Mouse (Mus musculus) intestine, embryonic 16.5 days (tissue): ENCODE data around the gene Stxbp4. TPM values are rescaled to one million over a fixed set of nuclear protein-coding genes. Genes with fewer than 3 reads are reported as not detected.

Experiments used
- ATAC-seq: fragments of 200-750 bp; cut with Nextera tagmentation; 2 replicates; pipeline ENCODE4 v1.8.0; 2017; ENCODE audit warnings: moderate TSS enrichment, moderate library complexity
- H3K27ac ChIP-seq: fragments of 300-500 bp; sonication (generic); 2 replicates; pipeline ENCODE4 v1.5.1; 2014; ENCODE audit warnings: mild to moderate bottlenecking, low read length
- H3K27me3 ChIP-seq: fragments of 300-500 bp; sonication (generic); replicated peaks from 2 replicates; pipeline ENCODE4 v1.6.1; 2014; ENCODE audit warnings: low read length, control low read depth, mixed read lengths; ENCODE audit not compliant: control insufficient read depth, insufficient read depth
- H3K36me3 ChIP-seq: fragments of 300-500 bp; sonication (generic); 2 replicates; pipeline ENCODE4 v1.6.1; 2014; ENCODE audit warnings: low read length, control low read depth; ENCODE audit not compliant: control insufficient read depth, insufficient read depth
- H3K4me1 ChIP-seq: fragments of 300-500 bp; sonication (generic); 2 replicates; pipeline ENCODE4 v1.6.1; 2014; ENCODE audit warnings: low read length, control low read depth, mixed read lengths; ENCODE audit not compliant: control insufficient read depth, insufficient read depth
- H3K4me2 ChIP-seq: fragments of 300-500 bp; sonication (generic); 2 replicates; pipeline ENCODE4 v1.6.1; 2014; ENCODE audit warnings: low read depth, low read length, control low read depth
- H3K4me3 ChIP-seq: fragments of 300-500 bp; sonication (generic); 2 replicates; pipeline ENCODE4 v1.5.1; 2014; ENCODE audit warnings: mild to moderate bottlenecking, low read length
- H3K9ac ChIP-seq: fragments of 300-500 bp; sonication (generic); 2 replicates; pipeline ENCODE4 v1.6.1; 2014; ENCODE audit warnings: low read depth, low read length
- H3K9me3 ChIP-seq: fragments of 300-500 bp; sonication (generic); 2 replicates; pipeline ENCODE4 v1.6.1; 2016; ENCODE audit warnings: low read length, control low read depth; ENCODE audit not compliant: control insufficient read depth
- WGBS: fragments of 180-500 bp; shearing (Covaris S2); extraction: QIAGEN DNeasy Blood & Tissue Kit; methylation state at CpG from one replicate; pipeline ENCODE4 v1.1.7; 2014; 5-methylcytosine and 5-hydroxymethylcytosine counted together
- polyA plus RNA-seq: library from polyadenylated mRNA; unstranded; fragments of >200 nt; fragmentation: Nextera tagmentation; extraction: Ambion mirVana; gene quantifications from 2 replicates; pipeline ENCODE4 v1.2.1, GENCODE M21; 2015

Gene Stxbp4
- polyA plus RNA-seq, 1 experiment from 2014 or later, result 11.5 TPM

GRCm38 (mm10) chr11:90675479-90676110, 37.7 kb upstream of the Stxbp4 start:
- 80% methylated on average over 5 of the region's 5 CpGs for WGBS
- no peak overlapping the region for H3K9ac ChIP-seq
- H3K36me3 ChIP-seq, result 0 out of 2 replicates have a peak, but pooled peaks cover 2% of the 10 kb centered on the region
- H3K4me3 ChIP-seq, result no peak overlapping the region
- no peaks in the 10 kb centered on the region; the same call in 1 of the 2 replicates for H3K4me1 ChIP-seq
- no peaks in the 10 kb centered on the region for H3K27me3 ChIP-seq
- ATAC-seq, result 0 out of 2 replicates have a peak, but pooled peaks have one; percentile 39
- H3K27ac ChIP-seq, result no peak overlapping the region
- H3K4me2 ChIP-seq, result no peak overlapping the region
- H3K9me3 ChIP-seq, result no peaks in the 10 kb centered on the region

- no peak for ATAC-seq
Measured at GRCm38 (mm10) chr11:90667325-90667724, 29.4 kb upstream of the Stxbp4 start.

GRCm38 (mm10) chr11:90666916-90667315, 29.0 kb upstream of the Stxbp4 start:
- Histone ChIP-seq H3K4me3 (no peak overlapping the region), H3K27ac (peak overlapping the region; percentile 81), H3K27me3 (no peaks in the 10 kb centered on the region), H3K9me3 (no peaks in the 10 kb centered on the region), H3K36me3 (no peaks in the 10 kb centered on the region), H3K4me2 (peak overlapping the region; percentile 30), H3K4me1 (peaks cover 35% of the 10 kb centered on the region), H3K9ac (no peak overlapping the region)
- 68% methylated on average over 4 of the region's 4 CpGs for WGBS
- ATAC-seq, result peak; percentile 32

More at GRCm38 (mm10) chr11:90667325-90667724, 29.4 kb upstream of the Stxbp4 start:
- WGBS, result 80% methylated on average over 6 of the region's 6 CpGs
- Histone ChIP-seq H3K4me1 (peaks cover 35% of the 10 kb centered on the region), H3K27ac (no peak overlapping the region), H3K9me3 (no peaks in the 10 kb centered on the region), H3K36me3 (no peaks in the 10 kb centered on the region), H3K4me3 (no peak overlapping the region), H3K9ac (no peak overlapping the region), H3K4me2 (no peak overlapping the region), H3K27me3 (no peaks in the 10 kb centered on the region)

- WGBS, result 45% methylated on average over 3 of the region's 3 CpGs
- Histone ChIP-seq H3K9ac (no peak overlapping the region), H3K27ac (peak overlapping the region; percentile 81), H3K4me1 (peaks cover 35% of the 10 kb centered on the region), H3K4me2 (peak overlapping the region; percentile 30), H3K36me3 (no peaks in the 10 kb centered on the region), H3K9me3 (no peaks in the 10 kb centered on the region), H3K27me3 (no peaks in the 10 kb centered on the region), H3K4me3 (no peak overlapping the region)
- ATAC-seq, result peak; percentile 91
Measured at GRCm38 (mm10) chr11:90666144-90666757, 28.4 kb upstream of the Stxbp4 start.

GRCm38 (mm10) chr11:90665161-90665560, 27.3 kb upstream of the Stxbp4 start:
- Histone ChIP-seq H3K27me3 (no peaks in the 10 kb centered on the region), H3K36me3 (no peaks in the 10 kb centered on the region), H3K9ac (no peak overlapping the region), H3K4me3 (no peak overlapping the region), H3K27ac (peak overlapping the region; percentile 81), H3K4me1 (peaks cover 35% of the 10 kb centered on the region), H3K4me2 (peak overlapping the region; percentile 25; the same call in 1 of the 2 replicates), H3K9me3 (no peaks in the 10 kb centered on the region)
- 14% methylated on average over 6 of the region's 6 CpGs for WGBS
- peak; percentile 39; the same call in 1 of the 2 replicates for ATAC-seq

GRCm38 (mm10) chr11:90664345-90664986, 26.6 kb upstream of the Stxbp4 start:
- WGBS, result 3% methylated on average over 8 of the region's 8 CpGs
- Histone ChIP-seq H3K9ac (no peak overlapping the region), H3K9me3 (no peaks in the 10 kb centered on the region), H3K4me2 (peak overlapping the region; percentile 25), H3K36me3 (no peaks in the 10 kb centered on the region), H3K4me1 (peaks cover 35% of the 10 kb centered on the region), H3K27ac (peak overlapping the region; percentile 81), H3K27me3 (no peaks in the 10 kb centered on the region), H3K4me3 (no peak overlapping the region)
- ATAC-seq, result peak; percentile 54; the same call in 1 of the 2 replicates

DNA sequence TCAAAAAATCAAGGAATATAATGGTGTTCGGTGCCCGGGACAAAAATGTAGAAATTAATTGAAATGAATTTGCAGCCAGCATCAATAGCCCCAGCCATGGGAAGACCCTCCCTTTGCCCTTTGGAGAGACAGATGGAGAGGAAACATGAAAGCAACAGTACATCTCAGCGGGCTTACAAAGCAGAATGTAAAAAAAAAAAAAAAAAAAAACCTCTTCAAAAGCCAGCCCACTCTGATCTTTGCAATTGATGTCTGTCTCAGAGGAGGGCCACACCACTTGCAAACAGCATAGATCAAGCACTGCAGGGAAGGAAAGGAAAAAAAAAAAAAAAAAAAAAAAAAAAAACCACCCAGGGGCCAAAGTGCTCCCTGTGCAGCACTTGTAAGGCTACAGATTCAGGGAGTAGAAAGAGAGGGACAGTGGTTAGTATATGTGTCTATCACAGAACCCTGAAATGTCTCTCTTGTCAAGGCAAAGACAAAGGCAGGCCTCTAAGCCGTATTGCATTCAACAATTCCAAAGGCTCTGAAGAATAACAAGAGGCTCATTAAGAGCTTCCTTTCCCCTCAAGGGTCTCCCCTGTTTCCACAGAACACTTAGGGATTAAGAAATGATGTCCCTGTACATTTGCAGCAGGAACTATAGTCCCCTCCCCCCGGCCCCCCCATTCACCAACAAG, 25.9 kb upstream of the Stxbp4 start:
- Histone ChIP-seq H3K9ac (no peak overlapping the region), H3K4me2 (0 out of 2 replicates have a peak overlapping the region, but pooled peaks have one; percentile 14), H3K9me3 (no peaks in the 10 kb centered on the region), H3K4me3 (no peak overlapping the region), H3K27ac (peak overlapping the region; percentile 81), H3K36me3 (no peaks in the 10 kb centered on the region), H3K27me3 (no peaks in the 10 kb centered on the region), H3K4me1 (peaks cover 35% of the 10 kb centered on the region)
- ATAC-seq, result no peak
- WGBS, result 45% methylated on average over 5 of the region's 5 CpGs

- Histone ChIP-seq H3K4me1 (peaks cover 35% of the 10 kb centered on the region), H3K27me3 (no peaks in the 10 kb centered on the region), H3K4me3 (no peak overlapping the region), H3K9me3 (no peaks in the 10 kb centered on the region), H3K27ac (peak overlapping the region; percentile 81; the same call in 1 of the 2 replicates), H3K36me3 (no peaks in the 10 kb centered on the region), H3K4me2 (no peak overlapping the region), H3K9ac (no peak overlapping the region)
- WGBS, result 54% methylated on average over 3 of the region's 3 CpGs
- peak; percentile 65 for ATAC-seq
Measured at GRCm38 (mm10) chr11:90663052-90663451, 25.2 kb upstream of the Stxbp4 start.

DNA sequence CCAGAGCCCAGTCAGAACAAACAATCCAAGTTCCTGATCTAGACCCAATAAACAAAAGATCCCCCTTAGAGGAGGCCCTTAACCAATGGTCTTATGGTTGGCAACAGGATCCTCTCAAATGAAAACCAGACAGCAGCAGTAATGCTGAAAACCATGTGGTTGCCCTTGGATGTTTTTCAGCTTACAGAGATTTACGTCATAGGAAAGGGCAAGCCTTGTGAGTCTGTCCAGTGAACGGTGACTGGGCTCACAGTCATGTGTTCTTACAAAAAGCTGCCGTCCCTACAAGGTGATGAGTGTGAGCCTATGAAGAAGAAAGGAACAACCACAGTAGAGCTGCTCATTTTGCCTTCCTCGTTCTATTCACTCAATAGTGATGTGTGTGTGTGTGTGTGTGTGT, 22.8 kb upstream of the Stxbp4 start:
- no peak overlapping the region for H3K9ac ChIP-seq
- peaks cover 6% of the 10 kb centered on the region for H3K36me3 ChIP-seq
- no peak overlapping the region for H3K4me2 ChIP-seq
- WGBS, result 84% methylated on average over 4 of the region's 4 CpGs
- no peak overlapping the region for H3K4me3 ChIP-seq
- H3K4me1 ChIP-seq, result peaks cover 23% of the 10 kb centered on the region
- no peak for ATAC-seq
- H3K9me3 ChIP-seq, result no peaks in the 10 kb centered on the region
- no peak overlapping the region for H3K27ac ChIP-seq
- H3K27me3 ChIP-seq, result no peaks in the 10 kb centered on the region
